Mouse (Mus musculus) frontal cortex, postnatal 36 days (tissue): ENCODE data around the gene Fras1.

Experiments used
- DNase-seq, 2 experiments: peaks; one replicate each; pipeline ENCODE4 v3.0.0; 2022; ENCODE audit warnings: low spot score in 2 of 2

Fras1 gene

DNA sequence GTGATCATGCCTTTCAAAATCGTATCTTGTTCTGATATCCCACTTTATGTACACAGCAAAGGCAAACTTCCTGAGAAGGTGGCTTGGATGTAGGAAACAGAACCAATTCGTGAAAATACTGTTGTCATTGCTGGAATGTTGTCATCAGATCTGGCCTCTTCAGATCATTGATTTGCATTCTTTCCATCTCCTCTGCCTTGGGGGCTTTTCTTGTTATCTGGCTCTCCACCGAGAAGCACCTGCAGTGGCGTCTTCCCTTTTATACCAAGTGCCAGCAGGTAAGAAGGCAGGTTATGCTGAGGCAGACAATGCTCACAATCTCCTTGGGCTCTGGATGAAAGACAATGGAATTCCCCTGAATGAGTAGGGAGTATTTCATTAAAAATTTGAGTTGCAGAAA, 108.3 kb downstream of the Fras1 start:
- no peak for DNase-seq

DNA sequence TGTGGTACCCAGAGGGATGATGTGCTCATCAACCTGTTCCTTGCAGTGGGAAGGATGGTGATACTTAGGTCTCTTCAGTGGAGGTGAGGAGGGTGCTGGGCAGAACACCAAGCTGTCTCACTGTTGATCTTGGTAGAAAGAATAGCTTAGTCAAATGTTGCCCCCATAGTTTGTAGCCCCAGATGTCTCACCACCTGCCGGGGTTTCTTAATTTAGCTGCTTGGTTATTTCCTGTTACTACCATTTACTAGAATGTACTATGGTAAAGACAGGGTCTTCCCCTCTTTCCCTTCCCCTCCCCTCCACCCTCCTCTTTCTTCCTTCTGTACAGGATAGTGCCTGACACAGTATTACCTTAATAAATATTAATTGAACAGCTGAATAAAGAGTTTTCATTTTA, 118.7 kb downstream of the Fras1 start:
- DNase-seq = no peak

DNA sequence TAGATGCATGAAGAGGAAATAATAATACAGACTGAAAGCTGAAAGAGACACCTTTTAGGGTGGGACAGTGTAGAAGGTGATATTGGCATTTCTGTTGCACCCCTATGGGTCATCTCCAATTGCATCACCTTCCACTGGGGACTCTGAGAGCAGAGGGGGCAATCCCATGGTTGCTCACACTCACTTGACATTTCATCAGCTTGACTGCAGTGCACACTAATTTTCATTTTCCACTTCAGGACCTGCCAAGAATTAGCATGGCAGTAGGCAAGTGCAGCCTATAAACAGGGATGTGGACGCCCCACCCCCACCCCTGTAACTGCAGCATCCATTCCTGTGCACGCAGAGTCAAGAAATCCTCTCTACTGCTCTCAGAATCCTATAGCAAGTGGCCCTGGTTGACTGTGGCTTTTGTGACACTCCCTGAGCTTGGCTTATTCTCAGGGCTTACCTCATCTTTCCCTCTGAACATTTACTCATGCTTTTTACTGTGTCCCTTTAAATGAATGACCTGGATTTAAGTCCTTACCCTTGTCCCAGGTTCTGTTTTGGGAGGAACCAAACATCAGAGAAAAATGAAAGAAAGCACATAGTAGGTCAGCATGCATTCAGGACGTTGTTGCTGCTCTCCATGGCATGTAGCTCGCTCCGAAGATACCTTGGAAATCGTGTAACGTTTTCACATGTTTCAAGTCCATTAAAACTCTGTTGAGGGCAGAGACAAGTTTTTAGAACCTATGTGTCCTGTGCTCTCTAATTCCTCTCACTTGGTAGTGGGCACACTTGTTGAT, 120.9 kb downstream of the Fras1 start:
- DNase-seq = no peak

DNA sequence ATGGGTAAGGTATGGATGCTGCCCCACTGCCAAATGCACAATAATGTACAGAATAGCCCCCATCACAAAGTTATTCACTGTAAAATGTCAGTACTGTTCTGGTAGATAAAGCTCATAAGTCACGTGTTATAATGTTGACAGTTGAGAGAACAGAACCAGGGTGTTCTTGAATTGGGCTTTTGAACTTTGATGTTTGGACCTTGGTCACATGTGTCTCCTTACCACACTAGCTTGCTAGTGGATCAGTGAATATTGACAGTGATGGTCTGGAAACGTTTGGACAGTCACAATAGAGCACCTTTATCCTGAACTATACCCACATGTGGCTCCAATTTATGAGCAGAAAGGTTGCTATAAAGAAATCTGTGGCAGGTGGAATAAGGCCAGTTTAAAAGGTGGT, 124.3 kb downstream of the Fras1 start:
- DNase-seq = no peak

DNA sequence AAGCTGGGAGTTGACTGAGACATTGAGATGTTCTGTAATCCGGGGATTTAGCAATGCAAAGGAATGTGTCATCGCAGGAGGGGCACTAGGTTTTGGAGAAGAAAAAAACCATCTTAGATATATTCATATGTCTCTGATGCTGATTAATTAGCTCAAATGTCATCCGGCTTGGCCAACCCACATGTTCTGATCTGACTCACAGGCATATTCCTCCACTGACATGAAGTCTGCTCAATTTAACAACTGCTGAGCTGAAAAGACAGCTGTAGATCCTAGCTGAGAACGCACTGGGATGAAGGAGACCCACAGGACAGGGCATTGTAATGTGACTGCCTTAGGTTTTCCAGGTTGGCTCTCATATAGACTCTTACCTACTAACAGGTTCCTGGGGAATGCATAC, 128.0 kb downstream of the Fras1 start:
- DNase-seq = no peak

DNA sequence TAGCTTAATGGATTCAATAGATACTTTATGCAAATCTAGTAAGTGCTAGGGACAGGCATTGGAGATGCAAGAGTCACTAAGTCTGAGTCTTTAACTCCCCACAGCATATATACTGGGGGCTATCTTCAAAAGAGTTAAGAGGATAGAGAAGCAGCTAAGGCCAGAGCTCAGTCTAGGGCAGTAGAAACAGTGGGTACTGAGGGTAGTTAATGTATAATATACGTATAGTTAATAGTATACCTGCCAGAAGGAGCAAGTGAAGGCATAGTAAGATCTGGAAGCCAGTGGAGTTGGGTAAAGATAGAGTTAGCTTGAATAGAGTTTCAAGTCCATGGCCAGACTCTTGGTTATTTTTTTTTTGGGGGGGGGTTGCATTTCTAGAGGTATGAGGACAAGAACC, 128.6 kb downstream of the Fras1 start:
- no peak for DNase-seq

DNA sequence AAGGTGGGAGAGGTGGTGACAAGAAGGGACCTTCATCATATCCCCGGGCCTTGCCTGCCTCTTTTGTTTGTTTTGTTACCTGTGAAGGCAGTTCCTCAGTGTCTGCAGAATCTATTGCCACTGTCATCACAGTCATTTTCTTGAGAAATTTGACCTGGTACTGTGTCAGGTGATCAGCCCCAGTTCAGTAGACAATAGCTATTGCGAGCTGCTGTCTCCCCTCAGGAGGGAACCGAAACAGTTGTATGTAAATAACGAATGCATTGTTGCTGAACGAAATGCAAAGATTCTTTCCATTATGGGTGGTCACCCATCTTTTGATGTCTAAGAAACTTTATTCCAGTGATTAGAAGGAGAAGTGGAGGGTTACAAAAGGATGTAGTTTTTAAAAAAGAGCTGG, 137.2 kb downstream of the Fras1 start:
- DNase-seq = no peak

DNA sequence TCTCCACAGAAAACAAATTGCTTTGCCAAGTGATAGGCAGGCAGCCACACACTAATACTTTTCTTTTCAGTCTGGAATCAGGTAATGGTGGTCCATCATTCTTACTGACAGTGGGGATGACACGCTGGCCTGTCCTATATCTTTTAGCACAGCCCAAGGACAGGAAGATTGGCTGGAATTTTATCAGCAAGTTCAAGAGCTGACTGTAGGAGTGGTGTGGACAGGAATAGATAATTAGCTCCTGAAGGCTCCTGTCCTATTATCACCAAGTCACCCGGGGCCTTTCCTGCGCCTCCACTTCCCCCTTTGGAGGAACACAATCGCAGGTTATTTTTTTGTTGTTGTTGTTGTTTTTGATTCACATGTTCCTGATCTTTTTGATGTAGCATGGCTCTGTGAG, 139.6 kb downstream of the Fras1 start:
- no peak for DNase-seq

DNA sequence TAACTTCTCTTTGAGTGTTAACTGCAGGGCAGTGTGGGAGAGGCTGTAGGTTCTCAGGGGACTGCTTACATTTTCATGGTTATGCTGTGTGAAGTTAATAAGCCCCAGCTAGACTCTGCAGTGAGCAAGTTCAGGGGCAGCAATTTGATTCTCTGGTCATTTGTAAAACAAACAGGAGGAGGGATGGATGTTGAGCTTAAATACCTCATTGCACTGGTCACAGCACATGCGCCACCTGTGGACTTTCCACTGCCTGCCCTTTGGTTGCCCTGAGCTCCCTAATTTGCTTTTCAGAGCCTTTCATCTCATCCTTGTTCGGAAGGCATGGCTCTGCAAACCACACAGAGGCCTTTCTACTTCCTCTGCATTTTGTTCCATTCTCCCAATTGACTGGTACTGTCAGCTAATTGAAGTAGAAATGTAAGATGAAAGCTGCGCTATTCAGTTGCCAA, 142.1 kb downstream of the Fras1 start:
- no peak for DNase-seq

DNA sequence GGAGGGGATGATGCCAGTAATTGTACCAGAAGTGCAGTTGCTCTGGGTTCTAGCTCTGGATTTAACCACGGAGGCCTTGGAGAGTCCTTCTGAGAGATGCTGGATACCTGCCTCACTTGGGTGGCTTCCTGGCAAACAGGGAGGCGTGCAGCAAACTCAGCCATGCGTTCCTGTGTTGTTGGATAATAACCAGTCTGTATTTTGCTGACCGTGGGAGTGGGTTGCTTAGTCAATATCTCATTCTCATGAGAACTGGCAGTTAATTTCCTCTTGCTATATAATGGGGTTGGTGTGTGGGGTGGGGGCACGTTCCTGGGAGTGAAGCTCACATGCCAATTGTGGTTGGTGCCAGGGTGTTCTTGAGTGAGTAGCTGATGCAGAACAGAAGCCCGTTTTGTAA, 142.6 kb downstream of the Fras1 start:
- DNase-seq = no peak

DNA sequence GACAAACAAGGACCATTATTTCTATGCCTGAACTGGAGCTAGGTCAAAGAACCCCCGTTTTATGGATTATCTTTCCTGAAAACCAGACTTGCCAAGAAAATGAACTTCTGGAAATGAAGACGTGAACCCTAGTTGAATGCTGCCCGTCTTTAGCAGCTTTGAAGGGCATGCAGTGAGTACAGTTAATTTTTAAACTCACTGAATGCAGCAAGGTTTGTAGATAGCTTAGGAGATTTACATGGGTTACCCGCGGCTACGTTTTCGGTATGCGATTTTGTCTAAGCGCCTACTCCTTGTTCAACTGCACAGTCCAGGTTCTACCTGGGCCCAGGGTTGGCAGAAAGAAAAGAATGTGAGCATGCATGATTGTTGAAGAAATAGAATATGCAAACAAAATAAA, 147.8 kb downstream of the Fras1 start:
- DNase-seq = no peak

DNA sequence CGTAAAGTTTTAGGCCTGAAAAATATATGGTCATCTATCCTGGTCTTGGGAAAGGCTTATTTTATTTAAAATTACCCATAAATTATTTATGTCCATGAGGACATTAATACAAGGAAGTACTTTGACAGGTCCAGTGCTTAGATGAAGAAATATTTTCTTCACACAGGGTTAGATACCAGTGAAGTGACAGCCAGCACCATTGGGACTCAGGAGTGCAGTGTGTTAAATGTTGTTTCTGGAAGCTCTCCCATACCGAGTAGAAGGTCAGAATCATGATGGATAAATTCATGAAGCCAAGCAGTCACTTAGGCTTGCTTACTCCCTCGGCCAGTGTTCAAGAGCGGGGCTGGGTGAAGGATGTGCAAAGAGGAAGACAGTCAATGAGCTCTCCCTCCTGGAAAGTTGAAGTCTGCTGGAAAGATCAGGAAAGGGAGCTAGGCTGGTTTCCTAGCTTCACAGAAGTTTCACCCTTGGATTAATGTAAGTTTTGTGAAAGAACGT, 149.2 kb downstream of the Fras1 start:
- DNase-seq = no peak

DNA sequence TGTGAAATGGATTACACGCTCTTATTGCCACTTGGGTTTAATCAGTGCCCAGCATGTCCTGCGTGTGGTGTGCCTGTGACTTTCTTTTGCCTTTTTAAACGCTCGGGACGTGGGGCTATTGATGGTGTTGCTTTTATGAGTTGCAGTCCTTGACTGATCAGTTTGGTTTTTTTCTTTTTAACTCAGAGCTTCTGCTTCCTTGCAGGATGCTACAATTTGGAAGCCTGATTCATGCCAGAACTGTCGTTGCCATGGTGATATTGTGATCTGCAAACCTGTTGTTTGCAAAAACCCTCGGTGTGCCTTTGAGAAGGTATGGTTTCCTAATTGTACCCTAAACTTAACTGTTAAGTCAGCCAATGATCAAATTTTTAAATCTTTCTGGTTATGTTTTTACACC, 154.5 kb downstream of the Fras1 start:
- DNase-seq = peak; percentile 6 to 26

DNA sequence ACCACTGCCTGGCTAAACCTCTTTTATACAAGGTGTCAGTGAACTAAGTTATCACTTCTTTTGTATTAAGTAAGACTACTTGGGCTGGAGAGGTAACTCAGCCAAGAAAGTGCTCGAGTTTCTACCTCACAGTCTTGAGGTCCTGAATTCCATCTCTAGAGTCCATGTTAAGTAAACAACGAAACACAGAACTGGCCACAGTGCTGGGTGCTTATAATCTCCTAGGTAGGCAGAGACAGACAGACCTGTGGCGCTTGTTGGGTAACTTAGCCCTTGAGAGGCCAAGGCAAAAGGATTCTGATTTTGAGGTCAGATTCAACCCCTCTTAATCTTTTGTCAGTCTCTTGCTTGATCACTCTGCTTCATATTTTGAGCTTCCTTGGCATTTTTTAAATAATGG, 156.8 kb downstream of the Fras1 start:
- no peak for DNase-seq

DNA sequence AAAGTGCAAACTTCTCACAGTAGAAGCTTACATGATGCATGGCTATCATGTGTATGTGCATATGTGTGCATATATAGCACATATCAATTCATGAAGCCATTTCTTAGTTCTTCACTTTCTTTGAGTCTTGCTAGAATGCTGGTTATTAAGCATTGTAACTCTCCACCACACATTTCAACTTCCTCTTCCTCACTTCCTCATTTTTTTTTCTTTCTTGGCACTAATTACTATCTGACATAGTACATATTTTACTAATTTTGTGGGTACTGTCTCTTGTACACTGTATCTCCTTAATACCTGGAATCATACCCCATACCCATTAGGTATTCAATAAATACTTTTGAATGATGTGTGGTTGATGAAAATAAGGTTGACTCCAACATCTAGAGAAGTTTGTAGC, 158.2 kb downstream of the Fras1 start:
- no peak for DNase-seq

DNA sequence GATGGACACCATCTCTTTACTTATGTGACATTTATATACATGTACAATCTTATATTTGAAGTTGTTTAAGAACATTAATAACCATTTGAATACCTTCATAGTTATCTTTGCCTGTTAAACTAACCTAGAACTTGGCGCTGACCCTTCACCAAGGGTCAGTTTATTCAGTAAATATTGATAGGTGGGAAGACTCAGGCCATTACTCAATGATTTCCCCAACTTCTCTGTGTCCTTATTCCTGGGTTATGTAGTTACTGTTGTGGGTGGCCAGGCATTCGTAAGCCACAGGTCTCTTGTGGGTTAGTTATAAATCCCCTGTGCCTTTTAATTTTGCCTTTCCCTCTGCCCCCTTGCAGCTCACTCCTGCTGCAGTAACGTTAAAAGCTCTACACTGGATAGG, 162.8 kb downstream of the Fras1 start:
- DNase-seq = no peak

DNA sequence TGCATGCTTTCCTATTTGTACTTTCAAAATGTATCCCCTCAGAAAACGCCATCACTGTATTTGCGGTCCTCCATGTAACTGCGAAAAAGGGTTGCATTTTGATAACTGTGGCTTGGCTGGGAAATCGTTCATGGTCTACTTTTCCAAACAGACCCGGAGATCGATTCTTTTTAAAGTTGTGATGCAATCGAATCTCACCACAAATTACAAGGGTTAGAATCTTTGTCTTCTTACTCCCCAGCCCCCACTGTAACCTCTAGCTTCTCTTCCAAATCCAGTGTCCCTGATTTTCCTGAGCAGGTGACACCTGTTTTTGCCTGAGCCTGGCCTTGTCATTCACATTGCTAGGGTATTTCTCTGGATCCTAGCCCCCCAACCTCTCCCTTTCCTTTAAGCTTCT, 163.2 kb downstream of the Fras1 start:
- DNase-seq = no peak

DNA sequence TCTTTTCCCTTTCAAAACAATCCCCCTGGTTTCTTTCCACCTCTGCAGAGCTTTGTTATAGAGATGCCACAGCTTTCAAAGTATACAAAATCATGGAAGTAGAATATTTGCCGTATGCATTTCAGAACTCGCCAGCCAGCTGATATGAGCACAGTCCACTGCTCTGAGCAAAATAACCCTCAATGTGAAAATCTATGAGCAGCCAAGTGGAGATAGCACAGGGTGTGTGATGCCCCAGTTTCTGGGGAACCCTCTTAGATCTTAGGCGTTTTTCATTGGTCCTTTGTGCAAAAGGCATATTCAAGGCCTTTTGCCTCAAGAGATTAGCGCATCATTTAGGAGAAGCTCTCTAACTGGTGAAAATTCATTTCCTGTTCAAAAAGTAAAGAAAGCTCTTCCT, 170.4 kb downstream of the Fras1 start:
- no peak for DNase-seq

DNA sequence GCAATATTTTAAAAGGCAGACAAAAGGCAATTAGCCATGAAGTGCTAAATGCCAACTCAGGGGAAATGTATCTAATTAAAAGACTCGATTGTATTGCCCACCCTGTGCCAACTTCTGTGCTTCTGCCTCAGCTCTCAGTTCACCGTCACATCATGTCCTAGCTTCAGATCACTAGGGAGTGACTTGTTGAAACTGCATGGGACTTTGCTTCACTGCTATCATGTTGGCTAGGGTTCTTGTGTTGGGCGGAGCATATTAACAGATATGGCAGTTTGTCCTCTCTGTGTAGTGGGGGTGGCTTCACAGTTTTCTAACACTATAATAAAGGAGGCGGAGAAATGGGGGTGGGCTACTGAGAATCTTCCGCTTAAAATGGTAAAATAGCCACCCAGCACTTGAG, 172.2 kb downstream of the Fras1 start:
- no peak for DNase-seq

DNA sequence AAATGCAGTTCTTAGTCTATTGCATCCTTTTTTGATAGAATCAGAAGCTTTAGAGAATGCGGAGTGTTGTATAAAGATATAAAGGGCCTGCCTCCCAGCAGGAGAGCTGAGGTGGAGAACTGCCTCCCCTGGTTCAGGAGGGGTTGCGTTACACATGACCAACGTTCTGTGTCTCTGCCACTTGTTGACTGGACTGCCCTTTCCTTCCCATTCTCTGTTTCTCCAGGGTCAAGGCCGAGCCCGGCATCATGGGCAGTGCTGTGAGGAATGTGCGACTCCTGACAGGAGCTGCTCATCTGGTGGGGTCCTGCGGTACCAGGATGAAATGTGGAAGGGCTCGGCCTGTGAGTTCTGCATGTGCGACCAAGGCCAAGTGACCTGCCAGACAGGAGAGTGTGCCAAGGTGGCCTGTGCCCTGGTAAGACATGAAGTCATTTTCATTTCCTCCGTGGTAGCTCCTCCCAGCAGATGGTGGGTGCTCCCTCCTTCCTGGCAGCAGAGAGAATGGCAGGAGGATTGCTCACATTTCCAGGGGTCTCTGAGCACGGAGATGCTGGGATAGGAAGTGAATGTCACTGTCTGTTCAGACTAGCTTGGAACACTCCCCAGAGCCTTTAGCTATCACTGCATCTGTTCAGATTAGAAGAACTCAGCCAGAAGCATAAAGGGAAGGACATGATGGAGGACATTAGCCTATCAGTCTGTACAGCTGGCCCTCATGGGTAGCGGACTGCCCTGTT, 181.4 kb downstream of the Fras1 start:
- no peak for DNase-seq

DNA sequence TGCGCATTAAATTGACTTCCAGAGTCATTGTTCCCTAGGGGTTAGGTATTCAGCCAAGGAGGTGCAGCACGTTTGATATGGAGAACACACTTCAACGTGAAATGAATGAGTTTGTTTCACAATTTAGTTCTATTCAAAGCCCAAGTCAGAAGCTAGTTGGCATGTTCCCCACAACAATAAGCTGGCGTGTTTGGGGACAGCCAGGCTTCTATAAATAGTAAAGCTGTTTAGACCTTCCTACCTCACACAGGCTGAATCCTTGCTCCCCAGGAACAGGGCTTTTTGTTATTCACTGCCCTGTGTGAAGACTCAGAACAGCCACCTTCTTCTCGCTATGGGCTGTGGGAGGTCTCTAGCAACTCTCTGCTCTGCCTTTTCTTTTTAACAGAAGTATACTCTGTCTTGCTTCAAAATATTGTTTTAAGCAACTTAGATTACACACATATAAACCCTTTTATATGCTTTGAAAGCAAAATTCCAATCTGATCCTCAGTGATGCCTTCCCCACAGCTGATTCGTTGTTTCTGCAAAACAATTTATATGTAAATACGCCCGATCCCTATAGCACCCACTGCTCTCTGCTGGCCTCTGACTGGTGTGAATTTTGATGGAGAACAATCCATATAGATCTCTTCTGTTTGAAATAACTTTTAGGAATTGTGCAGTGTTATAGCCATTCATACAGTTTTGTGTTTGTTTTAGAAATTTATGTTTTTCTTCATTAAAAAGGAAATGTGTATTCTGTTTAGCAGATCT, 184.5 kb downstream of the Fras1 start:
- no peak for DNase-seq

DNA sequence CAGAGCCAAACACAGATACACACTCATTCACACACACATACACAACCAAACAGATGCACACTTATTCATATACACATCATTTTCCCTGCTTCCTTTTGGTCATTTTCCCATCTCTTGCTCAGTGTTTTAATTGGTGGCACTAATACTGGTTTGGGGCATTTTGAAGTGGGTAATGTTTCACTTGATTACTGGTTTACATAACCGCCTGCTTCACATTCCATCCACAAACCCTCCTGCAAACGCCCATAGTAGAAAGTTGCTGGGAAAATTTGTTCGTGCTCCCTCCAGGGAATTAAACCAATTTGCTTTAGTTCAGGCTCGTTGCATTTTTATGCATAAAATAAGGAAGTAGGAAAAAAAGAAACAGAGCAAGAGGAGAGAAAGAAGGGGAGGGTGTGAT, 200.8 kb downstream of the Fras1 start:
- no peak for DNase-seq

DNA sequence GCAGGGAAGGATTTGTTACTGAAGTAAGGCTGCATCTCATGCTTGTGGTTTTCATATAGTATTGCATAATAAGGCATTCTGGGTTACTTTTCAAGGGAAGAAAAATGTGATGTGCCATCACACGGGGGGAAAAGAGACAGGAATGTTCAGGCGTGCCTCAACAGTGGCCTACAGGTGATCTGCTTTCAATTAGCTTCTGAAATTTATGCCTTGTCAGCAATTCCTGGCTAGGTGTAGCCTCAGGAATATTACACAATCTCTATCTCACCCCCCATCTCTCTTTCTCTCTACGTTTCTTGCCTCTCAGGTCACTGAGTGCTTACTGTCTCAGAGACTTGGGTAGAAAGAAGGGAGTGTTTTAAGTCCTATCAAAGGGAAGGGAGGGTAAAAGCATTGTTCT, 204.9 kb downstream of the Fras1 start:
- no peak for DNase-seq
